Mouse (Mus musculus) heart, adult 2 months (tissue): ENCODE measurements at regions not wholly inside any gene's neighbourhood (a gene's known extent, or its start where the extent isn't known, plus 50 kb on each side); places are given as distances from the start of the nearest gene placed in this dataset.

Source experiments
- DNase-seq, 2 experiments: peaks; one replicate each; pipeline ENCODE4 v3.0.0; 2021
- H3K27ac ChIP-seq: fragments of 200-600 bp; 2 replicates; pipeline ENCODE4 v1.8.1; 2022
- H3K27me3 ChIP-seq: fragments of 200-500 bp; 2 replicates; pipeline ENCODE4 v1.6.1; 2012; ENCODE audit warnings: mild to moderate bottlenecking, low read length, inconsistent platforms, mixed read lengths; ENCODE audit not compliant: control insufficient read depth, insufficient read depth
- H3K36me3 ChIP-seq: fragments of 200-500 bp; 2 replicates; pipeline ENCODE4 v1.6.1; 2012; ENCODE audit warnings: low read length, inconsistent platforms; ENCODE audit not compliant: control insufficient read depth, insufficient read depth
- H3K4me1 ChIP-seq: fragments of 200-500 bp; 2 replicates; pipeline ENCODE4 v1.6.1; 2011; ENCODE audit warnings: low read length; ENCODE audit not compliant: control insufficient read depth, insufficient read depth
- H3K4me3 ChIP-seq: fragments of 200-600 bp; 2 replicates; pipeline ENCODE4 v1.8.1; 2022
- H3K79me2 ChIP-seq: fragments of 200-500 bp; replicated peaks from 2 replicates; pipeline ENCODE4 v1.6.1; 2012; ENCODE audit warnings: mild to moderate bottlenecking, inconsistent platforms, low read length, moderate library complexity, mixed read lengths; ENCODE audit not compliant: control insufficient read depth, insufficient read depth
- H3K9ac ChIP-seq: fragments of 200-500 bp; 2 replicates; pipeline ENCODE4 v1.6.1; 2012; ENCODE audit warnings: low read depth, mild to moderate bottlenecking, control low read depth, inconsistent platforms, low read length, mixed read lengths
- CTCF ChIP-seq: fragments of 200-600 bp; IDR thresholded peaks from 2 replicates; pipeline ENCODE4 v1.8.1; 2022; ENCODE audit warnings: antibody characterized with exemption, mild to moderate bottlenecking, moderate library complexity
- EP300 ChIP-seq: fragments of 200-500 bp; IDR thresholded peaks from 2 replicates; pipeline ENCODE4 v1.6.1; 2011; ENCODE audit warnings: low read depth, low read length, control low read depth; ENCODE audit not compliant: insufficient read depth
- POLR2A ChIP-seq: fragments of 200-500 bp; IDR thresholded peaks from 2 replicates; pipeline ENCODE4 v1.6.1; 2011; ENCODE audit warnings: mild to moderate bottlenecking, low read depth, low read length, control low read depth; ENCODE audit not compliant: insufficient read depth
- WGBS: fragments of 180-500 bp; shearing (Covaris S2); methylation state at CpG from one replicate; pipeline ENCODE4 v1.1.7; 2018; 5-methylcytosine and 5-hydroxymethylcytosine counted together
- intact Hi-C: fragments of 180-260 bp; cut with DNase I; formaldehyde crosslinking; loops from one replicate; pipeline ENCODE4 v1.15.1; 2025

DNA sequence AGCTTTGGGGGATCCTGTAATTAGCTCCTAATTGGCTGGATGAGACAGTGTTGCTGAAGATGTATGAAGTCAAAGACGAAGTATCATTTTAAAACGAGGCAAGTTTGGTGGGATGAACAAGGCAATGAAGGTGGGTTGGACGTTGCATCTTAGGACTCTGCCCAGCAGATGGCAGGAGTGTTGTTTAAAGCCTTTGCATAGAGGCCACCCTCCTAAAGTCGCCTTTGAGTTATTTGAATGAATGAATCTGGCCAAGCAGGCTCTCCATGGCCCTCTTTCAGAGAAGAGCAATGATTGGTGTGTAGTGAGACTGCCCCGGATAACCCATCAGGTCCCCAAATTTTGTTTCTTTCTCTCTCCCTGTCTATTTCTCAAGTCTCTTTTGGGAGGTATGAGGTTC, 77.5 kb upstream of the Shisa3 start:
- H3K4me3 ChIP-seq, result no peak overlapping the region
- WGBS, result 52% methylated on average over 5 of the region's 5 CpGs
- no peak for DNase-seq
- H3K4me1 ChIP-seq, result no peaks in the 10 kb centered on the region
- no peak overlapping the region for H3K27ac ChIP-seq
- no peak overlapping the region for H3K9ac ChIP-seq
- no peaks in the 10 kb centered on the region for H3K79me2 ChIP-seq
- intact Hi-C loops, result loop anchor here (5.0 kb wide), 1 partner anchor 77 kb away; the partner anchor contains the start of gene Shisa3
- H3K36me3 ChIP-seq, result no peaks in the 10 kb centered on the region
- no peaks in the 10 kb centered on the region for H3K27me3 ChIP-seq
- TF ChIP-seq CTCF, result peak; percentile 38
- TF ChIP-seq EP300, result no peak
- TF ChIP-seq POLR2A, result no peak

DNA sequence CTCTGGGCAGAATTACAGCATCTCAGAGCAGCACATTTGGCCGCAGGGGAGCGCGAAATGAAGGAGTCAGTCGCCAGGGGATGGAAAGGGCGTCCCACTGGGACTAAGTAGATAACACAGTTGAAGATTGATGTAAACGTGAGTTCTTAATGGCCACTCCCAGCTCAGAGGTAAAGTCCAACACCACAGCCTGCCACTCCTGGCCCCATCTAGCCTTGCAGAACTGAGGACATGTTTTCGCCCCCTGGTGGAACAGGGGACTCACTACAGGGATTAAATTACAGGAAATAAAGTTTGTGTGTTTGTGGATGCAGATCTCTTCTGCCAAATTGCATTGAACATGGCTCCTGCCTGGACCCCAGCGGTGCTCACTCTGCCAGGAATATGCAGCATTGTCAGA, 76.7 kb upstream of the Shisa3 start:
- Histone ChIP-seq H3K36me3 (no peaks in the 10 kb centered on the region), H3K4me3 (no peak overlapping the region), H3K27ac (no peak overlapping the region), H3K4me1 (no peaks in the 10 kb centered on the region), H3K9ac (no peak overlapping the region), H3K27me3 (no peaks in the 10 kb centered on the region), H3K79me2 (no peaks in the 10 kb centered on the region)
- DNase-seq, result no peak
- peak; percentile 68 for TF ChIP-seq CTCF
- TF ChIP-seq POLR2A, result no peak
- intact Hi-C loops, result loop anchor here (5.0 kb wide), 1 partner anchor 76 kb away; the partner anchor contains the start of gene Shisa3
- WGBS, result 19% methylated on average over 8 of the region's 8 CpGs

DNA sequence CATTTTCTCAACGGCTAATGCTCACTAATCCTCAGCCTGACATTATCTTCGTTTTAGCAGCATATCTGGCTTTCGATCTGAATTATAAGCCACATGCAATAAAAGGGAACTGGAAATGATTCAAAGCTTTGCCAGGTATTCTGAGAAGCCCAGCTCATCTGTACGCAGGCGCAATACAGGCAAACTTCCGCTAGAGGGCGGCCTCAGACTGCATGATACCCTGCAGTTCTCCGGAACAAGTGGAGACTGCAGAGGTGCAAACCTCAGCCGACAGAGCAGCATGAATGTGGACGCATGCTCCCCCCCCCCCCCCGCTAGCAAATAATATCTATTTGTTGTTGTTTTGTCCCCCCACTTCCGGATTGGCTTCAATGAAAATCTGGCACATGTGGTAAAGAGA, 75.3 kb upstream of the Shisa3 start:
- Histone ChIP-seq H3K9ac (no peak overlapping the region), H3K79me2 (no peaks in the 10 kb centered on the region), H3K27me3 (no peaks in the 10 kb centered on the region), H3K36me3 (no peaks in the 10 kb centered on the region), H3K4me1 (no peaks in the 10 kb centered on the region), H3K27ac (no peak overlapping the region), H3K4me3 (peak overlapping the region; percentile 37)
- 2% methylated on average over 12 of the region's 12 CpGs for WGBS
- TF ChIP-seq CTCF (peak; percentile 87), POLR2A (no peak), EP300 (peak; percentile 78; the same call in 1 of the 2 replicates)
- intact Hi-C loops, result loop anchor here (1.0 to 5.0 kb wide), 3 partner anchors 75 to 480 kb away; partner anchors contain the start of gene Shisa3
- DNase-seq, result peak; percentile 73 to 80

DNA sequence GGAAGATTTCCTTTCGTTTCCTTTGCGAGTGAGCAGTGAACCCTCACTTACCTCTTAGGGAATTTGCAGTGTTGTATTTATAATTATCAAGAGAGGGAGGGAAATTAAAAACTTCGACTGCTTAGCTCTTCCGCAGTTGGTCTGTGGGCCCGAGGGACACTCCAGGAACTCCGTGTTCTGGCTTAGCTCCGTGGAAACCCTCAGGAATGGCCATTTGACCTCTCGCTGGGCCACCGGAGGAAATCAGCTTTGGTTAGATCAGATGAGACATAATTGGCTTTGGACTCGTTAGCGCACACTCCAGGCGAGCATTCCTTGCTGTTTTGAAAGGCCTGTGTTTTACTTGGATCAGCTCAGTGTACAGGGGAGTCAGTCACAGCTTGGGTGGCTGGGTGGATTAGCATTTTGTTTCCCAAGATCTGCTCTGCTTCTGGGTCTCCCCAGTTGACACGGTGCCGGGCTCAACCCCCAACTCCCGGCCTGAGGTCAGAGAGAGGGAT, 74.9 kb upstream of the Shisa3 start:
- H3K79me2 ChIP-seq, result no peaks in the 10 kb centered on the region
- no peak overlapping the region for H3K27ac ChIP-seq
- 17% methylated on average over 15 of the region's 15 CpGs for WGBS
- no peak; the same call in 1 of the 2 replicates for TF ChIP-seq EP300
- TF ChIP-seq CTCF, result no peak
- TF ChIP-seq POLR2A, result no peak
- no peaks in the 10 kb centered on the region for H3K36me3 ChIP-seq
- intact Hi-C loops, result loop anchor here (1.0 to 5.0 kb wide), 3 partner anchors 74 to 480 kb away; partner anchors contain the start of gene Shisa3
- H3K4me1 ChIP-seq, result no peaks in the 10 kb centered on the region
- no peaks in the 10 kb centered on the region for H3K27me3 ChIP-seq
- peak overlapping the region; percentile 37 for H3K4me3 ChIP-seq
- DNase-seq, result peak; percentile 45 to 55
- no peak overlapping the region for H3K9ac ChIP-seq

DNA sequence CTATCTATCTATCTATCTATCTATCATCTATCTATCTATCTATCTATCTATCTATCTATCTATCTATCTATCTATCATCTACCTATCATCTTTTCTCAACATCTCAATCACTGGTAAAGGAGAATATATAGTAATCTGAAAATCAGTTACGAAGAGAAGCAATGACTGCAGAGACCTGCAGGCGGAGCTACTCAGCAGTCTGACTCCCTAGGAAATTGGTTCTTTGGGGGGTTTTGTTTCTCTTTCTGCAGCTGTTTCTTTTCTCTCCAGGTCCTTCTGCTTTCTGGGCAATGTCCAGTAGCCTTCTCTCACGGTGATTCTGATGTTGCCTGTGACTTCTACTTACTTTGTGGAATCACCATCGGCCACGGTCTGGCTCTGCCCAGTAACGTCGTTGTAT, 73.6 kb upstream of the Shisa3 start:
- TF ChIP-seq EP300 (no peak), POLR2A (no peak), CTCF (peak; percentile 54)
- no peak for DNase-seq
- Histone ChIP-seq H3K4me1 (no peaks in the 10 kb centered on the region), H3K4me3 (no peak overlapping the region), H3K9ac (no peak overlapping the region), H3K27me3 (no peaks in the 10 kb centered on the region), H3K27ac (no peak overlapping the region), H3K79me2 (no peaks in the 10 kb centered on the region), H3K36me3 (no peaks in the 10 kb centered on the region)
- intact Hi-C loops, result loop anchor here (5.0 kb wide), 1 partner anchor 73 kb away; the partner anchor contains the start of gene Shisa3
- 86% methylated on average over 7 of the region's 7 CpGs for WGBS

DNA sequence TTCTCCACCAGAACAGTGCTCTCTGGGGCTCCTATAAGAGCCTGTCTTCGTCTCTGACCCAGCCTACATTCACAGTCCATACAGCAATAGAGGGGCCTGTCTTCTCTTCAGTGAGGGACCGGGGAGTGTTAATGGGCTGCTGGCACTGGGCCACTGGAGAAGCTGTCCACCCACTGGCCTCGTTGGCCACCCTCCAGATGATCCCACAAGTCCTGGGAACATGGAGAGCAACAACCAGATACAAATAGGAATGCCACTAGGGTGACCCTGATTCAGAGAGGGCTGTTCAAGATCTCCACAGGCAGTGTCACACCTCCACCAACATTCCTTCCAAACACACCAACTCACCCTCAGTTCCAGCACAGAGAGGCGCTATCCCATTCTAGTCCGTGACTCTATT, 69.7 kb upstream of the Shisa3 start:
- Histone ChIP-seq H3K4me3 (no peak overlapping the region), H3K4me1 (no peaks in the 10 kb centered on the region), H3K9ac (no peak overlapping the region), H3K36me3 (no peaks in the 10 kb centered on the region), H3K27me3 (no peaks in the 10 kb centered on the region), H3K79me2 (no peaks in the 10 kb centered on the region), H3K27ac (no peak overlapping the region)
- no peak for DNase-seq
- 56% methylated on average over 5 of the region's 5 CpGs for WGBS
- TF ChIP-seq EP300 (no peak), CTCF (no peak), POLR2A (no peak)
- intact Hi-C loops, result no loop called here
